Comparison of ENCODE assay signal across 26 mouse cellular contexts in genomic region chr9:83886149-83886548, GRCm38 (mm10). TPM values are rescaled to one million over a fixed set of nuclear protein-coding genes. Genes with fewer than 3 reads are reported as not detected.
DNase-seq lines count a peak whose midpoint lies in the region; ATAC-seq and TF ChIP-seq lines count a peak whose summit lies in the region.
"Had no signal": no experiment of that assay in that cellular context is flagged by ENCODE, and none has a peak within 500 bp of the region (broad histone marks: within the 10 kb centered on the region; RNA-seq: fewer than 3 reads in every experiment).

No protein-coding gene starts in this region.

- TF ChIP-seq CTCF in kidney, adult 2 months (conservative IDR thresholded peaks at IDR 0.05; ENCODE audit: insufficient read depth, insufficient read length, low read depth, low read length): 0 out of 2 replicates have a peak, but pooled peaks have one; percentile 4

- no peak overlapping the region for H3K4me3 ChIP-seq in kidney, adult 2 months (ENCODE audit: insufficient read depth, low read depth, low read length)
- H3K4me3 ChIP-seq in midbrain, embryonic 13.5 days (replicated peaks): no peak overlapping the region
- H3K4me3 ChIP-seq: forebrain, embryonic 10.5 days; hindbrain, embryonic 15.5 days; neural tube, embryonic 12.5 days had no signal

- 0 out of 2 replicates have a peak, but pooled peaks have one; percentile 59 for ATAC-seq in megakaryocyte-erythroid progenitor cell, adult 5-6 weeks (replicated peaks; ENCODE audit: low FRiP score, low TSS enrichment, poor library complexity, severe bottlenecking)
- no peak for ATAC-seq in midbrain, embryonic 13.5 days
- ATAC-seq: activated CD4-positive, CD25-positive, alpha-beta regulatory T cell, adult 4 months; forebrain, postnatal 0 days had no signal

- H3K27me3 ChIP-seq in kidney, adult 2 months (replicated peaks; ENCODE audit: control insufficient read depth, insufficient read depth, low read length): no peaks in the 10 kb centered on the region
- no peaks in the 10 kb centered on the region for H3K27me3 ChIP-seq in midbrain, embryonic 13.5 days
- H3K27me3 ChIP-seq: hindbrain, embryonic 15.5 days; neural tube, embryonic 12.5 days had no signal

- DNase-seq in kidney, adult 2 months: no peak
- no peak for DNase-seq in kidney, postnatal 4 days
- DNase-seq in A20 (ENCODE audit: low read depth, low spot score): peak; percentile 43
- DNase-seq in adipocyte (ENCODE audit: low spot score): peak; percentile 11
- no peak for DNase-seq in layer of hippocampus, postnatal 36 days
- DNase-seq in kidney, postnatal 10 days: no peak
- DNase-seq: adrenal gland, postnatal 36 days; cerebellum, adult 18-20 months; cerebellum, postnatal 25 days; forebrain, postnatal 0 days; heart, adult 18-20 months; heart, postnatal 36 days; kidney, adult 8-10 months; kidney, postnatal 25 days; lung, adult 18-20 months; lung, postnatal 36 days; right cerebral cortex, adult 18-20 months; thymus, postnatal 25 days had no signal

- no peak for TF ChIP-seq POLR2A in kidney, adult 2 months (IDR thresholded peaks at IDR 0.05; ENCODE audit: low read depth, low read length)

- H3K9me3 ChIP-seq in midbrain, embryonic 13.5 days: no peaks in the 10 kb centered on the region
- H3K9me3 ChIP-seq: forebrain, embryonic 10.5 days; hindbrain, embryonic 15.5 days; neural tube, embryonic 12.5 days had no signal

- no peaks in the 10 kb centered on the region for H3K36me3 ChIP-seq in kidney, adult 2 months (ENCODE audit: control insufficient read depth, insufficient read depth, low read length)
- no peaks in the 10 kb centered on the region for H3K36me3 ChIP-seq in midbrain, embryonic 13.5 days
- H3K36me3 ChIP-seq: hindbrain, embryonic 15.5 days; neural tube, embryonic 12.5 days had no signal

- H3K9ac ChIP-seq in midbrain, embryonic 13.5 days (replicated peaks): no peak overlapping the region
- H3K9ac ChIP-seq: forebrain, postnatal 0 days; hindbrain, embryonic 15.5 days; neural tube, embryonic 12.5 days had no signal

- H3K4me1 ChIP-seq in kidney, adult 2 months (ENCODE audit: control insufficient read depth, insufficient read depth, low read length): no peaks in the 10 kb centered on the region
- H3K4me1 ChIP-seq in midbrain, embryonic 13.5 days (replicated peaks): no peaks in the 10 kb centered on the region
- H3K4me1 ChIP-seq: forebrain, embryonic 10.5 days; hindbrain, embryonic 15.5 days; neural tube, embryonic 12.5 days had no signal

- H3K27ac ChIP-seq in kidney, adult 2 months (ENCODE audit: insufficient read depth, low read depth, low read length): no peak overlapping the region
- no peak overlapping the region for H3K27ac ChIP-seq in midbrain, embryonic 13.5 days
- H3K27ac ChIP-seq: forebrain, embryonic 10.5 days; hindbrain, embryonic 15.5 days; neural tube, embryonic 12.5 days had no signal

- no peak overlapping the region for H3K4me2 ChIP-seq in midbrain, embryonic 13.5 days (replicated peaks)
- H3K4me2 ChIP-seq: hindbrain, embryonic 15.5 days; midbrain, embryonic 11.5 days; neural tube, embryonic 12.5 days had no signal

RNA-seq across cellular contexts. Expression of gene Bckdhb, which starts 38.8 kb away (rescaled TPM):
- 57.7 and 61.7 TPM in 2 replicates for polyA plus RNA-seq in kidney, adult 2 months (2012; rRNA removed)
- 20.0 and 40.7 TPM in 2 replicates for total RNA-seq in megakaryocyte-erythroid progenitor cell, adult 5-6 weeks (2014; fragmentation: Nextera tagmentation)
- total RNA-seq in megakaryocyte-erythroid progenitor cell, adult 5-6 weeks (2017): 12.2 and 13.8 TPM in 2 replicates
- 31.0 and 31.4 TPM in 2 replicates for polyA plus RNA-seq in midbrain, embryonic 13.5 days (2015; fragmentation: Nextera tagmentation; extraction: Ambion mirVana)
- 10 to 100 TPM; 42.1 to 42.4 TPM for total RNA-seq in layer of hippocampus, postnatal 36 days (2021)

RNA-seq across cellular contexts. Expression of gene Ttk, which starts 51.7 kb away (rescaled TPM):
- 0.08 TPM in 2 replicates for polyA plus RNA-seq in kidney, adult 2 months (2012; rRNA removed)
- total RNA-seq in megakaryocyte-erythroid progenitor cell, adult 5-6 weeks (2014; fragmentation: Nextera tagmentation): 27.4 and 37.6 TPM in 2 replicates
- total RNA-seq in megakaryocyte-erythroid progenitor cell, adult 5-6 weeks (2017): 37.7 and 46.8 TPM in 2 replicates
- 14.6 and 15.1 TPM in 2 replicates for polyA plus RNA-seq in midbrain, embryonic 13.5 days (2015; fragmentation: Nextera tagmentation; extraction: Ambion mirVana)
- under 1 TPM; 0.66 to 0.72 TPM for total RNA-seq in layer of hippocampus, postnatal 36 days (2021)
- total RNA-seq: monocyte, adult 5-6 weeks had no signal

Comparison
In these comparisons a context has a peak if more than half of its experiments do, and no peak if none do; other contexts are left out.
1. DNase-seq: peak in A20 (single experiment) and adipocyte (single experiment); none in kidney, adult 2 months (single experiment), kidney, postnatal 4 days (0 of 2), layer of hippocampus, postnatal 36 days (0 of 2) and kidney, postnatal 10 days (single experiment).
2. RNA of gene Ttk, which starts 51.7 kb away (total RNA-seq): 27.4 to 46.8 TPM in megakaryocyte-erythroid progenitor cell, adult 5-6 weeks; 0.66 to 0.72 TPM in layer of hippocampus, postnatal 36 days; every median in the first group is over 10 times any median in the second.